Mouse (Mus musculus) left cerebral cortex, adult 8-10 months (tissue): ENCODE data around the gene Traf7. TPM values are rescaled to one million over a fixed set of nuclear protein-coding genes. Genes with fewer than 3 reads are reported as not detected.

Experiments used
- DNase-seq, 2 experiments: peaks; one replicate each; pipeline ENCODE4 v3.0.0; 2022; ENCODE audit warnings: low spot score in 2 of 2
- total RNA-seq, 4 experiments: library from RNA; stranded (reverse); gene quantifications; 2 replicates each; pipeline ENCODE4 v1.2.4; 2022

Traf7 gene
- total RNA-seq, 4 experiments from 2014 or later = 78.0 to 85.3 (median 83.4) TPM

DNA sequence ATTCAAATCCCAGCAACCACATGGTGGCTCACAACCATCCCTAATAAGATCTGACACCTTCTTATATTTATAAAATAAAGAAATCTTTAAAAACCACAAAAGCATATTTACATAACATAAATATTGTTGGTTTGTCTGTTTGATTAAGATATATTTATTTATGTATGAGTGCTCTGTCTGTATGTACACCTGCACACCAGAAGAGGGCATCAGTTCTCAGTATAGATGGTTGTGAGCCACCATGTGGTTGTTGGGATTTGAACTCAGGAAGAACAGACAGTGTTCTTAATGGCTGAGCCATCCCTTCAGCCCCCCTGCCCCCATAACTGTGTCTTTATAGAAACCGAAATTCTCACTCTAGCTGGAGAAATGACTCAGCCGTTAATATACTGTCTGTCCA is 17.5 kb upstream of the Traf7 start:
- DNase-seq = no peak

DNA sequence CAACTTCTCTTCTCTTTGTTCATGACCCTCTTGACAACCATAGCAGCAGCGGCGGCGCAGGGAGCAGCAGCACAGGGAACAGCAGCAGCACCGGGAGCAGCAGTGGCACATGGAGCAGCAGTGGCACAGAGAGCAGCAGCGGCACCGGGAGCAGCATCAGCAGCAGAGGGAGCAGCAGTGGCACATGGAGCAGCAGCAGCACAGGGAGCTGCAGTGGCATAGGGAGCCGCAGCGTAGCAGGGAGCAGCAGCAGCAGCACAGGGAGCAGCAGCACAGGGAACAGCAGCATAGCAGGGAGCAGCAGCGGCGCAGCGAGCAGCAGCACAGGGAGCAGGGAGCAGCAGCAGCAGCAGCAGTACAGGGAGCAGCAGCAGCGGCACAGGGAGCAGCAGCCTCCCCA is 16.9 kb upstream of the Traf7 start:
- no peak for DNase-seq

DNA sequence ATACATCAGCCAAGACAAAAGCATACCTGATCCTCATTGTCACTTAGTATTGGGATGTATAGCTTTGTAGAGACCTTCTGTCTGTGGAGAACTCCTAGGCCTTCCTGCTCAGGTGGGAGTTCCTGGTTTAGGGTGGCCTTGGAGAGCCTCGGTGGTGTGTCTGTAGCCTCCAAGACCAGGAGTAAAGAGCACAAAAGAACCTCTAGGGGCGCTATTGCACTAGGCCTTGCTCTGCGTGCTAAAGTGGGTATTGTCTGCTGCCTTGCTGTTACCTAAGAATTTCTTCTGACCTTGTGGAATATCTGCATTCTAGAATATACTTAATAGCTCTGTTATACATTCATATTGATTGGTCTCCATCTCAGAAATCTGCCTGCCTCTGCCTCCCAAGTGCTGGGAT is 12.6 kb upstream of the Traf7 start:
- DNase-seq = no peak

DNA sequence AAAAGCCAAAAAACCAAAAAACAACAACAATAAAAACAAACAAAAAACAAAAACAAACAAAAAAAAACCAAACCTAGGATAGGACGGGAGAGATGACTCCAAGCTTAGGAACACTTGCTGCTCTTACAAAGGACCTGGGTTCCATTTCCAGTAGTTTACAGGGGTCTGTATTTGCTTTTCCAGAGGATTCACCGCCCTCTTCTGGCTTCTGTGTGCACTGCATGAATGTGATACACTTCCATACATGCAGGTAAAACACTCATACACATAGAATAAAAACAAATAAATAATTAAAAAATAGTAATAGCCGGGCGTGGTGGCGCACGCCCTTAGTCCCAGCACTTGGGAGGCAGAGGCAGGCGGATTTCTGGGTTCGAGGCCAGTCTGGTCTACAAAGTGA is 11.2 kb upstream of the Traf7 start:
- DNase-seq = no peak

DNA sequence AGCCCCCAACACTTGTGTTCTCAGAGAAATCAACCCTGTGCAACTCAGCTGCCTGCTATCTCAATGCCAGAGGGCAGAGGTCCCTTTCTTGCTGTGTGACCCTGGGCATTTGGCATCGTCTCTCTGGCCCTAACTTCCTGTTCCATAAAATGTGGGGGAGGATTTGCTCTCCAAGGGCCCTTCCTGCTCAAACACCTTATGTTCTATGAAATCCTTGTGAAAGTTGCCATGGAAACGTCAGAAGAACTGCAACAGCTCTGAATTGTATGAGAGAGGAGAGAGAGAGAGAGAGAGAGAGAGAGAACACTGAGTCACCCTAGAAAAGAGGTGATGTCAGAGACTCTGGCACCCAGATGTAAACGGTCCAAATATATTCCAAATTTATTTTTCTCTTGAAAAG is 9.8 kb upstream of the Traf7 start:
- no peak for DNase-seq

DNA sequence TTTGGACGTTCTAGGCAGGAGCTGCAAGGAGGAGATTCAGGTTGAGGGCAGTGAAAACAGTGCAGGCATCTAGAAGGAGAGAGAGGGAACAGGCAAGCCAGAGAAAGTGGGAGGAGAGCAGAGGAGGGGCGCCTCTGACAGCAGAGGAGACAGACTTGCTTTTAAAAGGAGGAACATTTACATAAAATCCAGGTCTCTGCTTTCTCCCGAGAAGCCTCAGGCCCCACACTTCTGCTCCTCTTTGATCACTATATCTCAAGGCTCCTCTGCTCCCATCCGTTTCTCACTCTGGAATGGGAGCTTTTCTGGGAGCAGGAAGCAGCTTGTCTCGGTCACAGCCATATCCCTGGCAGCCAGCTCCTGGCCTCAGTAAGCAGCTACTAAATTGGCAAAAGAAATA is 7.6 kb upstream of the Traf7 start:
- DNase-seq = no peak

DNA sequence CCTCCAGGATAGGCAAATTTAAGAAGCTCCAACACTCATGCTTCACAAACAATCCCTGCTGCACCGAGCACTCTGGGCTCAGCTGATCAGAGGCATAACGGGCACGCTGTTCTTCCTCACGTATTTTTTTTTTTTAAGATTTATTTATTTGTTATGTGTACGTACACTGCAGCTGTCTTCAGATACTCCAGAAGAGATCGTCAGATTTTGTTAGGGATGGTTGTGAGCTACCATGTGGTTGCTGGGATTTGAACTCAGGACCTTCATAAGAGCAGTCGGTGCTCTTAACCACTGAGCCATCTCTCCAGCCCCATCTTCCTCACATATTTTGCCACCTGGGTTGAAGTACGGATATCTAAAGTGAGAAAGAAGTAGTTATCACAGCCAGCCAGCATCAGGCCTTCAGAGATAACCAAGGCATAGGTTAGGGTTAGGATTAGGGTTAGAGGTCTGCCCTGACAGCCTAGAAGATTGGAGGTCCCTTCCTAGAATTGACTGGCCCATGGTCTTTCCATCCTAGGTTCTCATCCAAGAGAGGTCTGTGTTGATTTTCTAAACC is 6.5 kb upstream of the Traf7 start, which contains the start of gene Rab26:
Gene Rab26, minus strand, starts transcription at position 51 of the 559 bp plus-strand sequence.
- DNase-seq = no peak

DNA sequence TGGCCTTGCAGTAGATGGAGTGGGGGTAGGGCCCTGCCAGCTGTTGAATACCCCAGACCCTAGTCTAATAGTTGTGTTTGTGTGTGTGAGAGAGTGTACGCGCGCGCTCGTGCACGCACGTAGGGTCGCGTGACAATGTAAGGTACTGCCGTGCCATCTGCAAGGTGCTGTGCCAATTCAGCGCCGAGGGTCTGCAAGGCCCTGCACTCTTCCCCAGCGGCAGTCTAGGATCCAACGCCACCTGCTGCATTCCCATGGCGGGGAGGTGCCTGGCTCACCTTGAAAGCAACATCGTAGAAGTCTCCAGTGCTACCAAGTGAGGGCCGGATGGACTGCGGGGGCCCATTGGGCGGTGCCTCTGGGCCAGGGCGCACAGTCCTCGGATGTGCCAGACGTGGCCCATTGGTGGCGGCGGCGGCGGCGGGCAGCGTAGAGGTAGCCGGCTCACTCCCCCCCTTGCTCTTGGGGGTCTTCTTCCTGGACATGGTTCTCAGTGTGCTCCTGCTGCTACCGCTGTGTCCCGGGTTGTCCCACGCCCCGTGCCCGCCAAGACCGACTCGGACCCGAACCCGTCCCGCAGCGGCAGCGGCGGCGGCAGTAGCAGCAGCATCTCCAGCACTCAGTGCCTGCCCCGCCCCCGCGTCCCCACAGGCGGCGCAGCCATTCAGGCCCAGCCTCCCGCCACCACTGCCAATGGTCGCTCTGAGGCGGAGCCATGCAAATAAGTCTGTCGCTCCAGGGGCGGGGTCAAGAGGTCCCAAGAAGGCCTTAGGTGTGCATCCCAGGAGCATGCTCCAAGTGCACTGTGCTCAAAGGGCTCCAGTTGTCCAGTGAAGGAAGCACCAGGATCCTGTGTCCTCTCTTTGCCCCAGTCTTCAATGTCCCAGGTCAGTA is 5.6 kb upstream of the Traf7 start:
- DNase-seq = peak in 1 of 2 experiments; percentile 94

DNA sequence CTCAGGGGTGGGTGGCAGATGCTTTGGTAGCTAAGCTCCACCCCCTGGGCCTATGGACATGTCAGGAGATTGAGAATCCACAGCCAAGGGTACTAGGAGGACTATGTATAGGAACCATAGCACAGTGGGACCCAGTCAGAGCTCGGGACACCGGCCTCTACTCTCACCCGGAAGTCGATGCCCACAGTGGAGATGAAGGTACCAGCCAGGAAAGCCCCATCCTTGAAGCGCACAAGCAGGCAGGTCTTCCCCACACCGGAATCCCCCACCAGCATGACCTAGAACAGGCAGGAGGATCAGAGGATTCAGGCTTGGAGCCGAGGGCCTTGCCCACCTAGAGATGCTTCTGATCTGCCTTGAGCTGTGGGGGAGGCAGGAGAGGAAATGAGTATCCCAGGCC is 4.3 kb upstream of the Traf7 start:
- DNase-seq = no peak

DNA sequence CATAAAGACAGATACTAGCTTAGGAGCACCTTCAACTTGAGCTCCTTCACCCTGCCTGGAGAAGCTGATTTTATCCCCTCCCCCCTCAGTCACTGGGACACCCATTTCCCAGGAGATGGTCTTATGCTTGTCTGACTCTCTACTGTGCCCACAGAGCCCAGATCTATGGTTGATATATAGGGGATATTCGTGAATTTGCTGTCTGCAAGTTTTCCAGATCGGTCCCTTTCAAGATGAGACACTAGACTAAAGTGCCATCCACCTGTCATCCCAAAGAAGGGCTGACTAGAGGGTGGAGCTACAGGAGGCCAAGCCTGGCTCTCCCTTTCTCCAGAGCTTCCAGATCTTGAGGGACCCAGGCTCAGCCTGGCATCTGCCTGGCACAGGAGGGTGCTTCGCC is 3.3 kb upstream of the Traf7 start:
- no peak for DNase-seq

DNA sequence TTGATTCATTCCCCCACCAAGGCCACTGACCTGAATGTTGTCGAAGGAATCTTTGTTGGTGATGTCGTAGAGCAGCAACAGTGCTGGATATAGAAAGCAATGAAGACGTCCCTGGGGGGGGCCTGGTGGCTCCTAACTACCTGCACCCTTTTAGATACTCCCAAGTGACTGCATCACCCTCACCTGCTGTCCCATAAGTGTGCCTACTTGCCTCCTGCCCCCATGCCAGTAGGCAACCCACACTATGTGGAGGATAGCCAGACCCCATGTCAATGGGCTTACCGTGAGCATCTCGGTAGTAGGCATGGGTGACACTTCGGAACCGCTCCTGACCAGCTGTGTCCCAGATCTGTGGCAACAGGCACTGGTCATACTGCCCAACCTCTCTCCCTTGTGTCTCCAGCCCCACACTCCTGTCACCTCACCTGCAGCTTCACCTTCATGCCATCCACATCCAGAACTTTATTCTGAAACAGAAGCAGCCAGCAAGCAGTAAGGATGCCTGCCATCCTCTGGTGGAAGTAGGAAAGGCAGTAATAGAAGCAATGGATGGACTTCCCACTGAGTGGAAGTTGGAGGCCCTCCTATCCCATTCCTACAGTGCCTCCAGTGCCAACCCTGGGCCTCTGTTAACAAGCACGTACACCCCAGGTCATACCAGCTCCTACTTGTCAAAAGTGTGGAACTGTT is 2.8 kb upstream of the Traf7 start:
- DNase-seq = no peak

DNA sequence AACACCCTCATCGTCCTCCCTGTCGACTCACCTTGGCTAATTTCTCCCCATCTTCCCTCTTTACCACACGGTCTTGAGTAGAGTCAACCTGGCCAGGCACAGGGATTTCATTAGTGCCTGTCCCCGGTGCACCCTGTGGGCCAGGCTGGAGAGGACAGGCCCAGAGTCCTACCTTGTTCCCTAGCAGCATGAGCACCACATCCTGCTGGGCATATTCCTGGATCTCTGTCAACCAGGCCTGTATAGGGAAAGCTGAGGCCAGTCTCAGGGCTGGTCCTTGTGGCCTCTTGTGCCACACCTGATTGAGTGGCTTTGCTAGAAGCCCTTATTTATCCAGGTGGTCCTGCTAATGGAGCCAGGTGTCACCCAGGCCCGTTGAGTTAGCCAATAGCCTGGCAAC is 2.1 kb upstream of the Traf7 start:
- DNase-seq = no peak

DNA sequence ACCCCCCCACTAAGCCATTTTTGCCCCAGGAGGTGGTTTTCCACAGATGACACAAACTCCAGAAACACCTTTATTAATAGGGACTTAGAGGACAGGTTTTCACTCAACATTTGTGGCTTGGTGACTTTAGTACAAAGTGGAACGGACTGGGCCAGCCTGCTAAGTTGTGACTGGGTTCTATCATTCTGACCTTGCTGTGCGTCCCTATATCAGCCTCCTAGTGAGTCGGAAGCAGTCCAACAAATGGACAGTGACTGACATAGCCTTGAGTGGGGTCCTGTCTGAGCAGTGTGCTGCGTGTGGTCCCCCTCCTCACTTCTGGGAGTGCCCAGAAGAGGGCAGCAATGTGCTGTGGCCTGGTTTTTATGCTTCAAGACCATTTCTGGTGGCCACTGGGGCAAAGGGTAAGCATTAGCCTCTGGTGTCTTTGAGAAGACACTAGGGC is 1.3 kb upstream of the Traf7 start:
- no peak for DNase-seq

DNA sequence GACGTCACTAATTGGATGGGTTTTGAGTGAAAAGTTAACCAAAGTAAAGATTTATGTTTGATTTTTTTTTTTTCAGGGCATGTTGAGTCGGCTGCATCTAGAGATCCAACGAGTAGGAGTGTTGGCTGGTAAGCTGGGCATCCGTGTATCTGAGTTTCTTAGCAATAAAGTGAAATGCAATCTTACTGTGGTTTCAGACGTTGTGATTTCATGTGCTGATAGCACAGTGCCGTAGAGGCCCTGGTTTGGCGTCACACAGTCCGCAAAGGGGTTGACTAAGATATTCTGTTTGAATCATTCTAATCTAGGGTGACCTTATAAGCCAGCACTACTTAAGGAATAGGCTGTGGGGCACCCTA is 801 bp upstream of the Traf7 start:
- no peak for DNase-seq

DNA sequence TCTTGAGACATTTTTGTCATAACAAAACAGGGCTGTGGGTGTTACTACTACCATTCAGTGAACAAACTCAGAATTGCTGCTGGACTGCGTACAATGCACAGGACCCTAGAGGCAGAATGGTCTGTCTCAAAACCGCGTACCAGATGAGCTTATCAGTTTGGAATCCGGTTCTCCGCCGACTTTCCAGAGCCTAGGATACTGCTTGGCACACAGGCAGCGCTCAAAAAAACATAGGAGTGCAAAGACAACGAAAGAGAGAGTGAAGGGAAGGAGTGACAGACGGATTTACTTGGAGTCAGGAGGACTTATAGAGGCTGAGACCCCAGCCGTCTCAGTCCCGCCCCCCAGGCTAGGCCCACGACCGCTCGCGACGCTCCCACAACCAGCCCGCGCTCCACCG is 423 bp downstream of the Traf7 start:
- peak in 1 of 2 experiments; percentile 7 for DNase-seq

DNA sequence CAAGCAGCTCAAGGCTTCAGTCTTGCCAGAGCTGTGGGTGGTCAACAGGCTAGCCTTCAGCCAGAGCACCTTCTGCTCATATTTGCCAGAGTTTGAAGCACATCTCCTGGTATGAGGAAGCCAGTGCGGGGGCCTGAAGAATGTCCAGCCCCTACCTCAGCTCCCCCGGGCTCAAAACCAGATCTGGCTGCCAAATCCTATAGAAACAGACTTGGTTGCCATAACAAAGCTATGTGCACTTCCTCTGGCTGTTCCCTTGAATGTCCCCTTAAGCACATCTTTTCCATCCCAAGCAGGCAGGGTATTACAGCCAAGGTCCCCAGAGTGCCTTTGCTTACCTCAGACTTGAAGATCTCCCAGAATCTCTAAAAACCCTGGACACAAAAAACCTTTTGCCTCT is 3.0 kb downstream of the Traf7 start:
- peak in 1 of 2 experiments; percentile 15 for DNase-seq

DNA sequence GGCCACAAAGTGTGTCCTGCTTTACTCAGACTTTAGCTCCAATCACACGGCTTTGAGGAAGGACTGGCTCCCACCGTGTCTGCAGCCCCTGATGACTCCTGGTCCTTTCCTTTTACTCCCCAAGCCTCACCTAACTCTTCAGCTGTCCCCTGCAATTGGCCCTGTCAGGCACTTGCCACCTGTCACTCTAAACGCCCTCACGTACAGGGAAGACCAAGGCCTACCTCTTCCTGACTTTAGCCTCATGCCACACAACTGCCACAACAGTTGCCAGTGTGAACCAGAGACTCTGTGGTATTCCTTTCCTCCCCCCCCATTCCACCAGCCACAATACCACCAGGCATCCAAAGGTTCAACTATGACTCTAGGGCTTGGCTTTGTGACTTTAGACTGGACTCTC is 7.3 kb downstream of the Traf7 start:
- no peak for DNase-seq

DNA sequence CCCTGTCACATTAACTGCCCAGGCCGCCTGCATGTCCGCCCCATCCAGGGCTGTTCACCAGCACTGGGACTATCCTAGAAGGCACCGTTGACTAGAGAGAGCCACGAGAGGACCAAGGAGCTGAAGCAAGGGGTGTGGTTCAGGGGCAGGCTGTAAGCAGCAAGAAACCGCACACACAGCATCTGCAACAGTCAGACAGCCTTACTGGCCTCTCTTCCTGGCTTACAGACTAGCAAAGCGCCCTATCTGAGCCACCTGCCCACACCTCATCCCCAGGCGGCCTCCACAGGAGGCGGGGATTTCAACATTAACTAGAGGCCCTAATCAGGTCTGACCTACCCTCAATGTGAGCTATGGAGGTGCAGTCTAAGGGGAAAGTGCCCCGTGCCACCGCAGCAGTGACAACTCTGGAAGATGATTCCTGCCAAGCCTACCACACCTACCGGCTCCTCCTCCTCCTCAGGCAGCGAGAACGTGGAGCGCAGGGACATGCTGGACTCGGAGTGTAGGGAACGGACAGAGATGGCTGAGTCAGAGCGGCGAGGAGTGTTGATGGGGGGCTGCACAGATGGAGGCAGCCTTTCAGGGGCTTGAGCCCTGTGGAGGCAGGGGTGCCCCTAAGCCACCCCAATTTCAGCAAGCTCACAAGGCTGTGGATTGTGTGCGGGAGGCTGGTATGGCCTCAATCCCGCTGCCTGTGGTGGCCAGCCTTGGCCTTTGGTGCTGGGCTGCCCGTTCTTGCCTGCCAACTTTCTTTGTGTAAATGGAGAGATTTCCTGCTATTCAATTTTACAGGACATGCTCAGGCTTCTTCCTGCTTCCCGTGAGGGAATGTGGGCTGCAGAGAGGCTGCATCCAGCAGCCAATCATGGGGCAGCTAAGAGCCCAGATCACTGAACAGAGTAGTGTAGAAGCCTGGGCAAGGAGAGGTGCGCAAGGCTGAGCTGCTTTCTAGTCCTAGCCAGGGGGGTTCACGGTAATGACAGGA is 13.2 kb downstream of the Traf7 start:
- DNase-seq = peak in 1 of 2 experiments; percentile 8

DNA sequence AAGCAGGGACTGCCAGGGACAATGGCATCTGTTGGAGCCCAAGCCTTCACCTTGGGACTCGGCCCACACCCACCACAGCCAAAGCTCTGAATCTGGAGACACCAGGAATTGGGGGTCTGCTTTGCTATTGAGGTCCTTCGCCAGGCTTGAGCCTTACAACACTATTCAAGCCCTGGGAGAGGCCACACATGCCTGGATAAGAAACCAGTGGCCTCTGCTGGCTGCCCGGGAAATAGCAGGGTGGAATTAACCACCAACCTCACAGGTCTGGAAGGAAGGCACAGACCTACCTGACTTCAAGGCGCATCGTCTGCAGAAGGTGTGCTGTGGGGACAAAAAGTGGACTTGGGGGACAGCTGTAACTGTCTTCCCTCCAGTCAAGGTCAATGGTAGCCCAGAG is 14.1 kb downstream of the Traf7 start:
- DNase-seq = no peak

DNA sequence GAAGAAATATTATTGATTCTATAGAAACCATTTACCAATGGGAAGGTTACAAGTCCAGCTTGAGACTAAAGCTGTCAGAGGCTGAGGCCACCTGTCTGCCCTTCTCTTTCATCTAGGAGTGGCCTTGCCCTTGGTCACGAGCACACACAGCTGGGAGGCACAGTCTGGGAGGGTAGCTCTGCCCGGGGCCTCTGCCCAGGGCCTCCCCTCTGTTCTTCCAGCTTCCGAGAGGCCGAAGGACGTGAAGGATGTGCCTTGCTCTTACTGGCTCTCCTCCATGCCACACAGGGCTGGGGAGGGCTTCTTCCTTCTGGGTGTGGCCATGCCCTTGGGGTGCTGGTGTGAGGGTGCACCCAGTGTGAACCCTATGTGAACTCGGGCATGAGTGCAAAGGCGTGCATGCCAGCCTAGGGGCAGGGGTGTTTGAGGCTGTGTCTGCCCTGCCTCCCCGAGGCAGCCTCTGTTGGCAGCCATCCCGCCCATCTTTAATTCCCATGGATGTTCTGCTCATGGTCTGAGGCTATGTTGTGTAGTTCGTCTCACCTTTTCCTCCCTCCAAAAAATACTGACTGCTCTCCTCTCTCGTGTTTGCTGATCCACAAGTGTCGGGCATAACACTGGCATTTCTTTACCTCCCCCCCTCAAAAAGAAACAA is 19.8 kb downstream of the Traf7 start:
- peak in 1 of 2 experiments; percentile 18 for DNase-seq
